Mouse (Mus musculus): ENCODE data around the gene Cstad. TPM values are rescaled to one million over a fixed set of nuclear protein-coding genes. Genes with fewer than 3 reads are reported as not detected.

Cstad gene
- polyA plus RNA-seq, 1 experiment, result 0.38 TPM

GRCm38 (mm10) chr2:30623873-30624272 is 29.0 kb downstream of the Cstad start:
- WGBS, result 75% methylated on average over 10 of the region's 10 CpGs
- no peak for DNase-seq (ENCODE audit: low read depth, low spot score)

GRCm38 (mm10) chr2:30625296-30625826 is 30.5 kb downstream of the Cstad start:
- DNase-seq (ENCODE audit: low read depth, low spot score), result no peak
- 62% methylated on average over 6 of the region's 6 CpGs for WGBS

GRCm38 (mm10) chr2:30626058-30626675 is 31.3 kb downstream of the Cstad start:
- no peak for DNase-seq (ENCODE audit: low read depth, low spot score)

GRCm38 (mm10) chr2:30627338-30627737 is 32.5 kb downstream of the Cstad start:
- 92% methylated on average over 3 of the region's 3 CpGs for WGBS
- no peak for DNase-seq (ENCODE audit: low read depth, low spot score)

More at GRCm38 (mm10) chr2:30626058-30626675, 31.3 kb downstream of the Cstad start:
- WGBS, result 75% methylated on average over 17 of the region's 17 CpGs

GRCm38 (mm10) chr2:30628374-30628773 is 33.5 kb downstream of the Cstad start:
- DNase-seq (ENCODE audit: low read depth, low spot score), result no peak
- WGBS, result 94% methylated on average over 17 of the region's 17 CpGs

GRCm38 (mm10) chr2:30629038-30629761 is 34.4 kb downstream of the Cstad start:
- WGBS, result 55% methylated on average over 14 of the region's 14 CpGs
- no peak for DNase-seq (ENCODE audit: low read depth, low spot score)

GRCm38 (mm10) chr2:30629860-30630259 is 35.0 kb downstream of the Cstad start:
- 74% methylated on average over 4 of the region's 4 CpGs for WGBS
- no peak for DNase-seq (ENCODE audit: low read depth, low spot score)

GRCm38 (mm10) chr2:30636266-30636671 is 41.4 kb downstream of the Cstad start:
- 45% methylated on average over 5 of the region's 5 CpGs for WGBS
- DNase-seq (ENCODE audit: low read depth, low spot score), result no peak

- WGBS, result 83% methylated on average over 6 of the region's 6 CpGs
- no peak for DNase-seq (ENCODE audit: low read depth, low spot score)
Measured at GRCm38 (mm10) chr2:30637991-30638390, 43.2 kb downstream of the Cstad start.

GRCm38 (mm10) chr2:30640021-30640481 is 45.2 kb downstream of the Cstad start:
- WGBS, result 28% methylated on average over 11 of the region's 11 CpGs
- DNase-seq (ENCODE audit: low read depth, low spot score), result no peak

GRCm38 (mm10) chr2:30642810-30643209 is 48.0 kb downstream of the Cstad start:
- DNase-seq (ENCODE audit: low read depth, low spot score), result no peak
- WGBS, result 21% methylated on average over 5 of the region's 5 CpGs

- 67% methylated on average over 7 of the region's 7 CpGs for WGBS
- DNase-seq (ENCODE audit: low read depth, low spot score), result no peak
Measured at GRCm38 (mm10) chr2:30643422-30643821, 48.6 kb downstream of the Cstad start.

GRCm38 (mm10) chr2:30646833-30647232 is 52.0 kb downstream of the Cstad start:
- DNase-seq (ENCODE audit: low read depth, low spot score), result no peak
- WGBS, result 34% methylated on average over 5 of the region's 5 CpGs

GRCm38 (mm10) chr2:30647303-30647881 is 52.6 kb downstream of the Cstad start:
- DNase-seq (ENCODE audit: low read depth, low spot score), result no peak
- WGBS, result 32% methylated on average over 11 of the region's 11 CpGs

GRCm38 (mm10) chr2:30647882-30648494 is 53.1 kb downstream of the Cstad start:
- 40% methylated on average over 13 of the region's 13 CpGs for WGBS
- no peak for DNase-seq (ENCODE audit: low read depth, low spot score)

- WGBS, result 72% methylated on average over 9 of the region's 9 CpGs
- no peak for DNase-seq (ENCODE audit: low read depth, low spot score)
Measured at GRCm38 (mm10) chr2:30650249-30650648, 55.4 kb downstream of the Cstad start.

GRCm38 (mm10) chr2:30651831-30652230 is 57.0 kb downstream of the Cstad start:
- 88% methylated on average over 1 of the region's 1 CpGs for WGBS

GRCm38 (mm10) chr2:30652581-30653037 is 57.8 kb downstream of the Cstad start:
- WGBS, result 38% methylated on average over 13 of the region's 13 CpGs
- DNase-seq (ENCODE audit: low read depth, low spot score), result no peak

More at GRCm38 (mm10) chr2:30651831-30652230, 57.0 kb downstream of the Cstad start:
- DNase-seq (ENCODE audit: low read depth, low spot score), result no peak

- no peak for DNase-seq (ENCODE audit: low read depth, low spot score)
- WGBS, result 91% methylated on average over 4 of the region's 4 CpGs
Measured at GRCm38 (mm10) chr2:30653046-30653445, 58.2 kb downstream of the Cstad start.

- DNase-seq (ENCODE audit: low read depth, low spot score), result no peak
- WGBS, result 92% methylated on average over 9 of the region's 9 CpGs
Measured at GRCm38 (mm10) chr2:30654158-30654557, 59.3 kb downstream of the Cstad start.

All from large intestine, adult 2 months (tissue).